Mouse (Mus musculus) megakaryocyte, embryonic 14.5 days (primary cell): ENCODE data around the gene Pygb.

Experiments
- FLI1 ChIP-seq: IDR thresholded peaks from 2 replicates; pipeline ENCODE4 v1.6.1; 2012; ENCODE audit warnings: low read length, inconsistent platforms, mixed read lengths
- GATA1 ChIP-seq: IDR thresholded peaks from 3 replicates; pipeline ENCODE4 v1.6.1; 2012; ENCODE audit warnings: mixed read lengths, low read length, inconsistent platforms, borderline replicate concordance

DNA sequence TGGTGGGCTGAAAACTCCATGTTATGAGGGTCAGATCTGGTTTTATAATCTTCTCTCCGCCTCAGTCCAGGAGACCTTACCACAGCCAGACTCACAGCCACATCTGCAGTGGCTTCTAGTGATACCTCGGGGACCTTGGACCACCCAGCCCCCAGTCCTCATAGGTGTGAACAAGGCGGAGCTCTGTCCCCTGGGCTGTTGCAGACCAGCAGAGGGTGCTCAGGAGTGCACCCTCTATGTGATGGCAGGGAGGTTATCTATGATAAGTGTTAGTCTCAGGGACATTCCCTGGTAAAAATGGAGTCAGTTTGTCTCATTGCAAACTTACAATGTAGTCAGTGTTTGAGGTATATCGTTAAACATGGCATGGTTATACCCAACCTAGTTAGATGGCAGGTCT lies 42.1 kb downstream of the Pygb start:
- TF ChIP-seq GATA1, result no peak
- no peak for TF ChIP-seq FLI1
